Mouse (Mus musculus) G1E-ER4 (cell line): ENCODE results near the gene Rexo4. TPM values are rescaled to one million over a fixed set of nuclear protein-coding genes. Genes with fewer than 3 reads are reported as not detected.

Source experiments
- GATA1 ChIP-seq: IDR thresholded peaks from one replicate; pipeline ENCODE4 v1.8.0; 2012; ENCODE audit warnings: low read length, inconsistent platforms
- polyA plus RNA-seq: library from polyadenylated mRNA; stranded (reverse); fragments of >175 nt; gene quantifications from 2 replicates; pipeline ENCODE4 v1.2.3, GENCODE M21; 2012

The Rexo4 gene
- polyA plus RNA-seq, 1 experiment: 126 TPM

DNA sequence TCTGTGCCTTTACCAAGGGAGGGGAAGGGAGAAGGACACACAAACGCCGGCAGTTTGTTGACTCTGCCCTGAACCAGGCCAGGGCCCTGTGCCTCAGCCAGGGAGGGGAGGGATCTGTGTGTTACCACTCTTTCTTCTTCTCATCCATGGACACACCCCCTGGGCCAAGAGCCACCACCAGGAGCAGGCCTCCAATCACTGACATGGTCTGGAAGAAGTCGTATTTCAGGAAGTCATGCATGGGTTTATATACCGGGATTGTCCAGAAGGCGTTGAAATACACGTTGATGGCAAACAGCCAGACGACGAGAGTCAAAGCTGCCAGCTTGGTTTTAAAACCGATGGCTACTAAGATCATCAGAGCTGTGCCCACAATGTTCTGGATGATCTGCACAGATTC is 42.4 kb downstream of the Rexo4 start:
- TF ChIP-seq GATA1: no peak

DNA sequence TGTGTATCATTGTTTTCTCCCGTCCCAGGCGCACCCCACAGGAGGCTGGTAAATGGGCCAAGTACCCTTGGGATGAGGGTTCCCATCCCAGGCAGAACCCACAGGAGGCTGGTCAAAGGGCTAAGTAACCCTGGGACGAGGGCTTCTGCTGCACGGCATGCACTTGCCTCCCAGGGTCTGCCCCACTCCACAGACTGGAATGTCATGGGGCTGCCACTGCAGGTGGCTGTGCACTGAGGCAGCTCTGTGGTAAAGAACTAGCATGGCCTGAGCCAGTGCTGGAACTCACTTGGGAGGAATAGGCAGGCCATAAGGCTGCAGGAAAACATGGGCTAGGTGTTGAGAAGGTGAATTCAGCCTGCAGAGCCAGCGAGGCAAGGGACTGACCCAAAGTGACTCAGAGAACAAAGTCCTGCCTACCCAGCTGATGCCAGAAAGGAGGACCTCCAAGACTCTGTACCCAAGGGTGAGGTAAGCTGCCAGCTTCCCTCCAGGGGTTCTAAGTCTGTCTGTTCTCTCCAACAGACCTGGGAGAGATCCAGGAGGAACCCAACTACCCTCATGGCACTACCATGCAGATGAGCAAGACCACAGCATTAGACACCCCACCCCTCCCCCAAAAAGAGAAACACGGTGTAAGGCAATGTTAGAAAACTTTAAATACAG is 43.9 kb downstream of the Rexo4 start:
- TF ChIP-seq GATA1: no peak

GRCm38 (mm10) chr2:26919684-26920083 is 44.5 kb downstream of the Rexo4 start:
- TF ChIP-seq GATA1: no peak

DNA sequence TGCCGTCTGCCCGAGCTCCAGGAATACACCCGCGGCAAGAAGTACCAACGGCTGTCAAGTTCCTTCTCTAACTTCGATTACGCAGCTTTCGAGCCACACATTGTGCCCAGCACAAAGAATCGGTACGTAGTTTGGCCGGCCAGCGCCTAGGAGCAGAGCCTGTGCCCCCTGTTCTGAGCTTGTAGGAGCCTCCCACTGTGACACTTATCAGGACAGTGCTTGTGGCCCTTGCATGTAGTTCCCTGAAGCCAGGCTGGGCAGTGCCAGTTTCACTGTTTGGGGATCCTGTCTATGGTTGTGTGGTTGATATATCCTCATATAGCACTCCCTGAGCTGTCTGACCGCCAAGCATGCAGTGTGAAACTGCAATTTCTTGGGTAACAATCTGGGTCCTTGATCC is 47.4 kb downstream of the Rexo4 start:
- TF ChIP-seq GATA1: no peak

- no peak for TF ChIP-seq GATA1
Observed at GRCm38 (mm10) chr2:26915927-26916728, 48.1 kb downstream of the Rexo4 start, which contains the start of the genes Surf2 and Surf1. TSS of gene Surf2 (plus strand) at chr2:26916367. TSS of gene Surf1 (minus strand) at chr2:26916530.

- TF ChIP-seq GATA1: no peak
Observed at GRCm38 (mm10) chr2:26914148-26914941, 49.8 kb downstream of the Rexo4 start.

DNA sequence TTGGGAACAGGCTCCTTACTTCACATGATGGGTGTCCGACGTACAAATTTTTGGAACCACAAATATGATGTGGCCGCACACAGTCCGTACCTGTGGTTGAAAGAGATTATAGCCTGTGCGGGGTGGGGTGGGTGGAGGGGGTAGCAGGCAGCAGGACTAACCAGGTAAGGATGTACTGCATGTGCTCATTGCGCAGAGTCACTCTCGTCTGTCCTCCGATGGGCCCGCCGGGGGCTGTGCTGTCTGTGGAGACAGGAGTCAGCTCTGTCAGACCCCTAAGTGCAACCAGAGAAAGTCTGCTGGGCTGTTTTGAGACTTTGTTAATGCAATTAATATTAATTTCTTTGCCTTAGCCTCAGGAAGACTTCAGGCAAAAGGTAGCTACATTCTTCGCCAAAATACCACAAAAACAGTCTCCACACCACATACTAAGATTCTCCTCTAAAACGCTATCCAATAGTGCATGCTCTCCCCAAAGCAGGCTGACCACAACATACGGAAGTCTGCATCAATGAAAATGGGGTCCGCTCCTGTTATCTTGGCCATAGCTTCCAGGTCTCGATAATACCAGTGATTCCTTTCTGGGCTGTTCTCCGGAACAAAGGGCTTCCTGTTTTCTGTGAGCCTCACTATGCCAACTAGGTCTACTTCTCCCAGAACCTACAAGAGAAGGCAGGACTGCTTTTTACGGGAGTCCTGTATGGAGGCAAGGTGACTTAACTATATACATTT is 50.6 kb downstream of the Rexo4 start:
- peak; percentile 61 for TF ChIP-seq GATA1

GRCm38 (mm10) chr2:26912253-26912770 is 51.9 kb downstream of the Rexo4 start:
- no peak for TF ChIP-seq GATA1

- TF ChIP-seq GATA1: no peak
Observed at GRCm38 (mm10) chr2:26910994-26911765, 53.0 kb downstream of the Rexo4 start.

DNA sequence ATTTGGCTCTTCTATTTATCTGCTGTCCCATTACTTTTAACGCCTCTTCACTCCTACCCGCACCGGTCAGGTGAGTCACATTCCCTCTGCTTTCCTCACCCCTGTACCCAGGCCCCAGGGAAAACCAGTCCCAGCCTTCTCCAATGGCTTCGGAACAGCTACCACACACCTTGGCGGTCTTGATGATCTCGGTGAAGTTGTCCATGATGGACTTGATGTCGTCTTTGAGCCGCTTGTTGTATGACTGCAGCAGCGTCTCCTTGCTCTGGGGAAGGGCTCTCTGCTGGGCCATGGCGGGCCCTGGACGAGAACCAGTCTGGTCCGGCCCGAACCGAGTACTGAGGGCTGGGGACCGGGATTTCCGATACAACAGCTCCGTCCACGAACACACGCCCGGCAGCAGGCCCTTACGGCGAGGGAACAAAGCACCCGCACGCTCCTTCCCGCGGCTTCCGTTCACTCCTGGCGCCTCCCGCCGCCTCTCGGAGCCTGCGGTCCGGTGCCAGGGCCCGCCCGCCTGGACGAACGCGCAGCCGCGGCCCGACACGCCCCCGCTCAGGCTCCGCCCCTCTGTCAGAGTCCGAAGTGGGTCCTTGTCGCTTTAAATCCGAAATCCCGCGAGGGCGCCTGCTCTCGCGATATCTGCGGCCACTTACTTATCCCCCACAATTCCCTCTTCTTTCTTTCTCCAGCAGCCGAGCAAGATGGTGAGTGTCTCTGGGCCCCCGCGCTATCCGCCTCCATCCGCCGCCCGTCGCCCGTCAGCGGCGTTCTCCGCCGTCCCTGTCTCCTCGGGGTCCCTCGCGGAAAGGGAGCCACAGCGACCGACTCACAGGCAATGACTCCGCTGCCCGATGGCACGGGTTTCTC is 53.8 kb downstream of the Rexo4 start, which contains the start of the genes Med22 and Rpl7a:
TSS of gene Med22 (minus strand) at position 554 of the 870 bp plus-strand sequence.
TSS of gene Rpl7a (plus strand) at position 641 of the 870 bp plus-strand sequence.
- no peak for TF ChIP-seq GATA1

DNA sequence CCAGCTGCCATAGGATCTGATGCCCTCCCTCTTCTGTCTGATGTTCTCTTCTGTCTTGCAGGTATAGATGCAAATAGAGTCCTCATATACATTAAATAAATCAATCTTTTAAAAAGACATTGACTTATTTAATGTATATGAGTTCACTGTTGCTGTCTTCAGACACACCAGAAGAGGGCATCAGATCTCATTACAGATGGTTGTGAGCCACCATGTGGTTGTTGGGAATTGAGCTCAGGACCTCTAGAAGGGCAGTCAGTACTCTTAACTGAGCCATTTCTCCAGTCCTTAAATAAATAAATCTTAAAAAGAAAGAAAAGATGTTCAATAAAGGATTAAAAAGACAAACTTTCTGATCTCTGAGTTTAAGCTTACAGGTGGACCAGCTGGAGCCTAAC is 54.8 kb downstream of the Rexo4 start:
- no peak for TF ChIP-seq GATA1

DNA sequence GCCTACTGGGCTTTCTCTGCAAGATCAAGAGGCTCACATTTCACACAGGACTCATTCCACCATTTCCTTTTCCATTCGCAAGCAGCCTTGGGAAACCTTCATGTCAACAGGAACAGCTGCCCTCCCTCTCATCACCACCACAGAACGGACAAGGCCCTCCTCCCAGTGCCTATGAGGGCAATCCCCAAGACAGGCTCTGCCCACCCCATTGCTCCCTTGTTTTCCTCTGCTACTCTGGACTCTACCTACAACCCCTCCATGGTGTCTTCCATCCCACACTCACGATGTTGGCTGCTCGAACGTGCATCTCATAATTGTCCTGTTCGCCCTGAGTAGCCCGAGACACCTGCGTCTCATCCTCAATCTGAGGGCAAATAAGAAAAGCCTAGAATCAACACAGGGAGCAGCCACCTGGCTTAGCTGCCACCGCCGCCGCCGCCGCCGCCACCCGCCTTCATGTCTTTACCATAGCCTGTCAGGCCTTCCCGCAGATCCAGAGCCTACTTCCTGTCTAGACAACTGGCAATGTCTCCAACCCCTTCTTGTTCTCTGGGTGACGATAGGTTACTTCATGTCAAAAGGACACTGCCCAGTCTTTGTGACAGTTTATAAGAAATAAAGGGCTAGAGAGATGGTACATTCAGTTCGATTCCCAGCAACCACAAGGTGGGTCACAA is 55.3 kb downstream of the Rexo4 start:
- no peak for TF ChIP-seq GATA1

DNA sequence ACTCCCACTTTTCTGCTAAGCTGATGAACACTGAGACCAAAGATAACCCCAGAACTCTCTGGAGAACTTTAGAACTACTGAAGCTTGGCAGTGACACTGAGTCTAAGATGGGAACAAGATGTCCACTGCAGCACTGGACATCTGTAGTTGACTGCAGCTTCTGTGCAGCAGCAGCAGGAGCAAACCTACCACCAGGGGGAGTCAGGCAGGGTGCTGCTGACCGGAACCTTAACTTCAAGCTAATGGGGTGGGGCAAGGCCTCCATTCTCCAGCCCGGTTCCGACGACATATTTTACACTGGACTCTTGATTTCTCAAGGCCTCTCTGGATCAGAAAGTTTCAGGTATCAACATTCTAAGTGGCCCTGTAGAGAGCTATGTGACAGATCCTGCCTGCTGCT is 57.1 kb downstream of the Rexo4 start:
- no peak for TF ChIP-seq GATA1

DNA sequence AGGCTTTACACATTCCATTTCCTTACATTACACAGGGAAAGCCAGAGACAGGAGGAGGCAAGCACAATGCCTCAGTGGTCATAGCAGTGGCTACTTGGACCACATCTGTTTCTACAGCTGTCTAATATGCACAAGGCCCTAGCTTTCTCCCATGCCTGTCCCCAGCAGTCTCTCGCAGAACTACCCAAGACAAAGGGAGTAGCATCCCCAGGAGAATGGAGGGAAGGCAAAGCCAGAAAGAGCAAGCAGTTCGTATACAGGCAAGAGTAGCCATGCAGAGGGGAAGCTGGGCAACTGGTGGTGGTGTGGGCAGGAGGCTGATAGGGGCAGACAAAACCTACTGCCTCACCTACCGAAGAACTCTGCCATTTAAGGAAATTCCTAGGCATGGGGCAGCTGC is 57.8 kb downstream of the Rexo4 start:
- TF ChIP-seq GATA1: no peak
